Comparison of ENCODE assay signal across 8 mouse cellular contexts in the genomic region with DNA sequence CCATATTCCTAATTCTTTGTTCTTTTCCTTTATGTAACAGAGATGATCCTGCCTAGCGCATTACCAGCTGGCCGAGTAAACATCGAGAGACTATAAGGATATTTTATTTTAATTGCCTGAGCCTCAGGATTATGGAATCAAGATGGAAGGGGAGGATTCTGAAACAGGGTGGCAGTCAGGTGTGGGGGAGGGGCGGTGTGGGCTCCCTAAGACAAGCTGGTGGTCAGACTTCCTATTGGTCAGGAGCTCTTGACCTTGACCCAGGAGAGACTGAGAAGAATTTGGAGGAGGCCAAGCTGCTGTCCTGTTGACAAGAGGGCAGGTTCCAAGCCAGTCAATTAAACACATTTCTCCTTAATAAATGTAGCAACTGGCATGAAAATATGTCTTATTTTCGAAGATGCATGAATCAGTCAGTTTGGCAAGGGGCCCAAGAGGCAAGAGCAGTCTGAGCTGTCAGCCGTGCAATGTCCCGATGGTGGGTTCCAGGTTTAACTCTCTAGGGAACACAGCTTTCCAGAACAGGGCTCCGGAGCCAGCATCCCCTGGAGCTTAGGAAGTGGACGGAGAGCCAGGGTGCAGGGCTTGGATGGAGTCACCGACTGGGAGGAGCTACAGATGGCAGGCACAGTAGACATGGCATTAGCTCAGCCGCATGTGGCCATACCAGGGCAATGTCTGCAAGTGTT. TPM values are rescaled to one million over a fixed set of nuclear protein-coding genes. Genes with fewer than 3 reads are reported as not detected.
DNase-seq lines count a peak whose midpoint lies in the region; ATAC-seq lines count a peak whose summit lies in the region.
"Had no signal": no experiment of that assay in that cellular context is flagged by ENCODE, and none has a peak within 500 bp of the region (broad histone marks: within the 10 kb centered on the region; RNA-seq: fewer than 3 reads in every experiment).

No protein-coding gene starts in this region.

- peak; percentile 62 for DNase-seq in testis, postnatal 10 days (ENCODE audit: low spot score)
- no peak for DNase-seq in testis, postnatal 14 days (ENCODE audit: low spot score)
- peak; percentile 55 to 67 for DNase-seq in cerebellum, postnatal 14 days
- DNase-seq in layer of hippocampus, postnatal 10 days (ENCODE audit: low spot score in 2 of 2), result peak; percentile 52 to 65
- DNase-seq in ovary, postnatal 36 days (ENCODE audit: low spot score), result no peak
- DNase-seq in natural killer cell, adult 2 months (ENCODE audit: low spot score in 2 of 2), result no peak
- DNase-seq: liver, embryonic 13.5 days had no signal

- ATAC-seq in megakaryocyte, adult 5-6 weeks (ENCODE audit: poor library complexity, severe bottlenecking), result no peak

RNA-seq across cellular contexts. Expression of a gene that starts 55.3 kb away (rescaled TPM):
- 1 to 10 TPM; 7.7 to 9.6 TPM for total RNA-seq in layer of hippocampus, postnatal 10 days (2021)
- total RNA-seq in megakaryocyte, adult 5-6 weeks (2015), result 0.21 and 0.27 TPM in 2 replicates
- total RNA-seq in megakaryocyte, adult 5-6 weeks (2017), result 0.11 and 0.12 TPM in 2 replicates

Comparison
In these comparisons a context has a peak if more than half of its experiments do, and no peak if none do; other contexts are left out.
1. DNase-seq: peak in testis, postnatal 10 days (single experiment), cerebellum, postnatal 14 days (2 of 2) and layer of hippocampus, postnatal 10 days (2 of 2); none in testis, postnatal 14 days (single experiment), ovary, postnatal 36 days (single experiment) and natural killer cell, adult 2 months (0 of 2).
2. RNA of a gene that starts 55.3 kb away (total RNA-seq): 7.7 to 9.6 TPM in layer of hippocampus, postnatal 10 days; 0.11 to 0.27 TPM in megakaryocyte, adult 5-6 weeks; every median in the first group is over 4 times any median in the second.